Mouse (Mus musculus) induced T-regulatory cell, adult 2 months (primary cell): ENCODE data around the gene Scaf1.
A peak's percentile ranks its signal among the peaks of the same experiment; 100 is the strongest.

ENCODE experiments used
- DNase-seq: peaks from one replicate; pipeline ENCODE4 v3.0.0-alpha.2; 2012; ENCODE audit warnings: low read depth

The Scaf1 gene

GRCm38 (mm10) chr7:45013366-45014095, 2.6 kb downstream of the Scaf1 start:
- no peak for DNase-seq

GRCm38 (mm10) chr7:45012824-45013223, 3.3 kb downstream of the Scaf1 start:
- DNase-seq: no peak

- no peak for DNase-seq
Measured at GRCm38 (mm10) chr7:45012011-45012410, 4.2 kb downstream of the Scaf1 start.

GRCm38 (mm10) chr7:45008411-45008810, 7.8 kb downstream of the Scaf1 start:
- DNase-seq: no peak

GRCm38 (mm10) chr7:45007846-45008245, 8.3 kb downstream of the Scaf1 start:
- DNase-seq: no peak

- DNase-seq: no peak
Measured at GRCm38 (mm10) chr7:45007141-45007540, 9.0 kb downstream of the Scaf1 start.

- no peak for DNase-seq
Measured at GRCm38 (mm10) chr7:45006503-45006902, 9.7 kb downstream of the Scaf1 start.

- DNase-seq: no peak
Measured at GRCm38 (mm10) chr7:45005321-45005992, 10.7 kb downstream of the Scaf1 start.

GRCm38 (mm10) chr7:45004546-45004945, 11.6 kb downstream of the Scaf1 start:
- DNase-seq: no peak

GRCm38 (mm10) chr7:45002440-45002839, 13.7 kb downstream of the Scaf1 start:
- no peak for DNase-seq

GRCm38 (mm10) chr7:45000539-45001114, 15.5 kb downstream of the Scaf1 start:
- DNase-seq: no peak

- no peak for DNase-seq
Measured at GRCm38 (mm10) chr7:44999753-45000152, 16.4 kb downstream of the Scaf1 start.

- peak; percentile 61 for DNase-seq
Measured at GRCm38 (mm10) chr7:44998501-44998955, 17.6 kb downstream of the Scaf1 start, which contains the start of gene Bcl2l12. Bcl2l12 (minus strand) TSS chr7:44998712.

- DNase-seq: no peak
Measured at GRCm38 (mm10) chr7:44997940-44998428, 18.2 kb downstream of the Scaf1 start.

- DNase-seq: peak; percentile 100
Measured at GRCm38 (mm10) chr7:44997231-44997939, 18.8 kb downstream of the Scaf1 start, which contains the start of gene Irf3. Irf3 (plus strand) TSS chr7:44997648.

GRCm38 (mm10) chr7:44996672-44997071, 19.5 kb downstream of the Scaf1 start:
- DNase-seq: peak; percentile 28

- no peak for DNase-seq
Measured at GRCm38 (mm10) chr7:44986879-44987718, 29.1 kb downstream of the Scaf1 start.

GRCm38 (mm10) chr7:44986192-44986878, 29.8 kb downstream of the Scaf1 start, which contains the start of gene Prmt1:
Prmt1 (minus strand) TSS chr7:44986568.
- peak; percentile 99 for DNase-seq

GRCm38 (mm10) chr7:44985595-44986191, 30.5 kb downstream of the Scaf1 start:
- DNase-seq: peak; percentile 77

- DNase-seq: peak; percentile 40
Measured at GRCm38 (mm10) chr7:44984833-44985164, 31.4 kb downstream of the Scaf1 start.
